Mouse (Mus musculus) G1E (cell line): Measurements from ENCODE around the gene Ptpru. TPM values are rescaled to one million over a fixed set of nuclear protein-coding genes. Genes with fewer than 3 reads are reported as not detected.

Experiments
- ATAC-seq: 2 replicates; pipeline ENCODE4 v1.8.0; 2016; ENCODE audit warnings: mild to moderate bottlenecking; ENCODE audit not compliant: insufficient number of reproducible peaks, poor library complexity, low FRiP score, severe bottlenecking; ENCODE audit errors: extremely low read depth
- DNase-seq: peaks from one replicate; pipeline ENCODE4 v3.0.0; 2012; ENCODE audit warnings: low spot score
- H3K27me3 ChIP-seq: 2 replicates; pipeline ENCODE4 v1.6.1; 2012; ENCODE audit warnings: mild to moderate bottlenecking, low read length, inconsistent platforms; ENCODE audit not compliant: insufficient read depth
- H3K36me3 ChIP-seq: replicated peaks from 2 replicates; pipeline ENCODE3; 2012; ENCODE audit warnings: mild to moderate bottlenecking, inconsistent platforms
- H3K4me1 ChIP-seq: 2 replicates; pipeline ENCODE4 v1.6.1; 2012; ENCODE audit warnings: low read depth, low read length, inconsistent platforms, mixed read lengths; ENCODE audit not compliant: insufficient read depth
- H3K4me3 ChIP-seq: 2 replicates; pipeline ENCODE4 v1.5.1; 2012; ENCODE audit warnings: low read depth, mild to moderate bottlenecking, inconsistent platforms, low read length, moderate library complexity, mixed read lengths
- H3K9me3 ChIP-seq: replicated peaks from 2 replicates; pipeline ENCODE4 v1.6.1; 2012; ENCODE audit warnings: inconsistent platforms
- CTCF ChIP-seq: IDR thresholded peaks from 2 replicates; pipeline ENCODE4 v1.5.1; 2012; ENCODE audit warnings: low read depth, low read length, inconsistent platforms, mixed read lengths
- GATA1 ChIP-seq: IDR thresholded peaks from 2 replicates; pipeline ENCODE4 v1.6.1; 2012; ENCODE audit warnings: borderline replicate concordance, low read length, inconsistent platforms, mixed read lengths
- GATA2 ChIP-seq: IDR thresholded peaks from 2 replicates; pipeline ENCODE4 v1.6.1; 2012; ENCODE audit warnings: low read depth, low read length, inconsistent platforms, borderline replicate concordance
- POLR2AphosphoS5 ChIP-seq: IDR thresholded peaks from 2 replicates; pipeline ENCODE4 v1.6.1; 2012; ENCODE audit warnings: low read depth, low read length, inconsistent platforms; ENCODE audit not compliant: insufficient replicate concordance
- TAL1 ChIP-seq: conservative IDR thresholded peaks from 2 replicates; pipeline ENCODE4 v1.6.1; 2012; ENCODE audit warnings: low read depth, low read length, inconsistent platforms, mixed read lengths
- polyA plus RNA-seq: library from polyadenylated mRNA; stranded (reverse); fragments of >175 nt; gene quantifications from 2 replicates; pipeline ENCODE4 v1.2.3, GENCODE M21; 2012
- total RNA-seq, 2 experiments: library from RNA; stranded (forward) in 1 of 2; stranded (reverse) in 1 of 2; fragments of 200-1000 nt in 1 of 2; fragments of >200 nt in 1 of 2; fragmentation: Nextera tagmentation in 1 of 2; gene quantifications; 2 replicates each; pipeline ENCODE4 v1.2.3; 2014 to 2017

The Ptpru gene
- total RNA-seq (2014; fragmentation: Nextera tagmentation) (41.8 and 44.4 TPM in 2 replicates), total RNA-seq (2017) (5.5 and 7.3 TPM in 2 replicates), polyA plus RNA-seq (53.1 and 54.0 TPM in 2 replicates)

DNA sequence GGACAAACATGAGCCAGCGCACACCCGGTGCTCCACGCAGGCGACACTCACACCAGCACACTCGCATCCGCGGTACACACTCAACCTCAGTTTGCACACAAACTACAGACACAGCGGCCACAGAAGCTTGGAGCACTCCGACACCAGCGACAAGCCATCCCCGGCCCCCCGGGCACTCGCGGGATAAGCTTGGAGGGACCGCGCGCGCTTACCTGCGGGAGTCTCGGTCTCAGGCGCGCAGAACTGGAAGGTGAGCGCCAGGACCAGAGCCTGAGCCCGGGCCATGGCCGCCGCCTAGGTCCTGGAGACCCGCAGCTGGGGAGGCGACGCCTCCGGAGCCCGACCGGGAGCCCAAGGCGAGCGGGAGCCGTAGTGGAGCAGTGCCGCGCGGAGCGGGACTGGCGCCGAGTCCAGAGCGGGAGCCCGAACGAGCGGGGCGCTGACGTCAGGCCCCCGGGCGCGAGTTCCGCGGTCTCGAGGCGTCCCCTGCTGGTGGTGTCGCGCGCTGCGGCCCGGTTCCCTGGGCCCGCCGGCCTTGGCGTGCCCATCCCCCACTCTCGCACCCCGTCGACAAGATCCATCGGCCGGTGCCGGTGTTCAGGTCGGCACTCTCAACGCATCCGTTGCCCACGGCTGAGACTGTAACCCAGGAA, at the start of gene Ptpru:
Ptpru (minus strand) TSS at position 417 of the 653 bp plus-strand sequence.
- Histone ChIP-seq H3K4me1 (peaks cover 56% of the 10 kb centered on the region), H3K36me3 (peaks cover 4% of the 10 kb centered on the region), H3K27me3 (peaks cover 20% of the 10 kb centered on the region)

DNA sequence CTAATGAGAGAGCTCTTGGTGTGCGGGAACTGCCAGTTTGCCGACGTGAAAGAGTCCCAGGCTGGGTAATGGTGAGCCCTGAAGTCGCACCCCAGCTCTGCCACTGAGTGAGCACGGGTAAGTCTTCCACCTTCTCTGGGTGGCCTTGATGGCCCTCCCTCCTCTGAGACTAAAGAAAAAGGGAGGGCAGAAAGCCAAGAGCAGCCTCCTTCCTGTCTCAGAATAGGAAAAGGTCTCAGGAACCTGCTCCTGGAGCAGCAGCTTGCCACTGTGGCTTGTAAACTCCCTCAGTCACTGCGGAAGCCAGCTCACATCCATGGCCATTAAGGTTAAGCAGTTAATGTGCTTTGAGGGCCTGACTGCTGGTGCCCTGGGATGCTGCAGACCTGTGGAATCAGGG, 47.3 kb upstream of the Ptpru start:
- TF ChIP-seq CTCF = no peak
- no peak for DNase-seq
- Histone ChIP-seq H3K9me3 (no peaks in the 10 kb centered on the region), H3K36me3 (peaks cover 81% of the 10 kb centered on the region), H3K4me1 (peaks cover 39% of the 10 kb centered on the region), H3K4me3 (no peak overlapping the region), H3K27me3 (no peaks in the 10 kb centered on the region)
- no peak for ATAC-seq

More for the DNA sequence above, at the start of gene Ptpru:
- TF ChIP-seq GATA2 = no peak
- peak; percentile 95 for TF ChIP-seq CTCF
- ATAC-seq = no peak
- H3K4me3 ChIP-seq = peak within 1 kb of the TSS; percentile 95
- H3K9me3 ChIP-seq = no peaks in the 10 kb centered on the region
- DNase-seq = peak; percentile 94

DNA sequence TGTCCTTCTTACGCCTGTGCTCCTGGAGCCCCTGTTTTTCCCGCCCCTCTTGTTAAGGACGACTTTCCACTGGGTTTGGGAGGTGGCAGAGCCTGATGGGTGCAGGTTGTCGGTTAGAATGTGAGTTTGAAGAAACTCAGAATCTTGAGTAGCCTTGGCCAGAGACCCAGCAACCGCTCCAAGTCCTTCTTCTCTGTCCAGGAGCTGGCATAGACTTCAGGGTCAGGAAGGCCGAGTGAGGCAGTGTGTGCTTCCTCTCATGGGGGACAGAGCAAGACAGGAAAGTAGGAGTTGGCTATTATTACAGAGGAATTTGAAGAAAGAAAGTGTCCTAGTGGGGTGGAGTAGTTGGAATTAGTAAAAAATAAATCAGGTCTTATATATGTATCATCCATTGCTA, 45.5 kb upstream of the Ptpru start:
- H3K4me3 ChIP-seq = no peak overlapping the region
- H3K9me3 ChIP-seq = no peaks in the 10 kb centered on the region
- H3K36me3 ChIP-seq = peaks cover 75% of the 10 kb centered on the region
- ATAC-seq = no peak
- DNase-seq = no peak
- H3K27me3 ChIP-seq = no peaks in the 10 kb centered on the region
- peaks cover 39% of the 10 kb centered on the region for H3K4me1 ChIP-seq
- TF ChIP-seq POLR2AphosphoS5 = no peak
- TF ChIP-seq GATA2 = no peak
- no peak for TF ChIP-seq GATA1
- no peak for TF ChIP-seq CTCF
- TF ChIP-seq TAL1 = no peak

DNA sequence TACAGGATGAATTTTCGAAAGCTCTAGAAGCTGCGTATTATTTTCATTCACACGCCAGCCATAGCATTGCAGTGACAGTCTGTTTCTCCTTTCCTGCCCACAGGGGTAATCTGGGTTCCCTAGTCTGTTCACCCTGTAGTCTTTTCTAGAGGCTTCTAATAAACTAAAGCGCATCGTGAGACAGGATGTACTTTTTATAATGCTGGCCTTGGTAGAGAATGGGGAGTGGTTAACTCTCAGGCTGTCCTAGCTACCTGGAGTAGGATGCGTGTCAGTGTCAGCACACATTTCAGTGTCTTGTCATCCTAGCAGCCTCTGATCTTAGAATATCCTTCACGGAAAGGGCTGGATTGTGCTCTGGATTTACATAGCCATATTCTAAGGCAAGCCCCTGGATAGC, 43.2 kb upstream of the Ptpru start:
- H3K4me1 ChIP-seq = peaks cover 45% of the 10 kb centered on the region
- H3K9me3 ChIP-seq = no peaks in the 10 kb centered on the region
- TF ChIP-seq TAL1 = no peak
- no peak for TF ChIP-seq POLR2AphosphoS5
- TF ChIP-seq GATA2 = no peak
- no peak for TF ChIP-seq GATA1
- no peak for TF ChIP-seq CTCF
- H3K36me3 ChIP-seq = peaks cover 68% of the 10 kb centered on the region
- ATAC-seq (no peak), DNase-seq (no peak)
- H3K4me3 ChIP-seq = no peak overlapping the region
- H3K27me3 ChIP-seq = no peaks in the 10 kb centered on the region

DNA sequence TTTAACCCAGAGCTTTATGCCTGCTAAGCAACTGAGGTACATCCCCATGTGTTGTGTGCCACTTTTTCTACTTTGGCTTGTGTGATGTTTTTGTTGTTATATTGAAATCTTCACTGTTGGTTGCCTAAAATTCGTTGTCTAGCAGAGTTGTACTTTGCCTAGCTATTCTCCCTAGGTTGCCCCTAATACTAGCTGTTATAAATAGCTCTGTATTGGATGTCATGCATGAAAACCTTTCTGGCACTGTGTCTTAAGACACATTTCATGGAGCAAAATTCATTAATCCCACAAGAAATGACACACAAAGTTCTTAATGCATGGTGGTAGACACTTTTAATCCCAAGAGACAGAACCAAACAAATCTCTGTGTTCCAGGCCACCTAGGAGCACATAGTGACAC, 41.6 kb upstream of the Ptpru start:
- ATAC-seq (no peak), DNase-seq (no peak)
- TF ChIP-seq GATA2 (no peak), CTCF (no peak), TAL1 (no peak), GATA1 (no peak), POLR2AphosphoS5 (no peak)
- no peak overlapping the region for H3K4me3 ChIP-seq
- no peaks in the 10 kb centered on the region for H3K9me3 ChIP-seq
- no peaks in the 10 kb centered on the region for H3K27me3 ChIP-seq
- peaks cover 56% of the 10 kb centered on the region for H3K4me1 ChIP-seq
- peaks cover 55% of the 10 kb centered on the region for H3K36me3 ChIP-seq

DNA sequence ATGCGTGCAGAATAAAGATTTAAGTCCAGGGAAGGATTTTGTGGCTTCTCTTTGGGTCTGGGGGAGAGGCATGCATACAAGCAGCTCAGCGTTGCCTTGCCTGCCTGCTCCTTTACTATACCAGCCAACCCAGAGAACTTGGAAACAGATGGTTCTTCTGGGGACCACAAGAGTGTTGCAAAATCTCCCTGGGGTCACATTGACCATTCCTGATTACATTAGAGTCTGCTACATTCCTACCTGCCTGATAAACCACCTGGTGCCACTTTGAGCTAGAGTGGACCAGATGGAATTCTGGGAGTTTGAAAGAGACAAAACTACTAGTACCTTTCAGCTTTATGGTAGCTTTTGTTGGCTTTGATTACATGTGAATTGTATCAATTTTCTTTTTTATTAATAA, 38.7 kb upstream of the Ptpru start:
- no peaks in the 10 kb centered on the region for H3K27me3 ChIP-seq
- no peak for ATAC-seq
- H3K4me1 ChIP-seq = peaks cover 46% of the 10 kb centered on the region
- peaks cover 34% of the 10 kb centered on the region for H3K36me3 ChIP-seq
- no peaks in the 10 kb centered on the region for H3K9me3 ChIP-seq
- TF ChIP-seq GATA2 = no peak
- TF ChIP-seq POLR2AphosphoS5 = no peak
- TF ChIP-seq CTCF = no peak
- no peak for TF ChIP-seq TAL1
- no peak for TF ChIP-seq GATA1
- no peak for DNase-seq
- H3K4me3 ChIP-seq = no peak overlapping the region

DNA sequence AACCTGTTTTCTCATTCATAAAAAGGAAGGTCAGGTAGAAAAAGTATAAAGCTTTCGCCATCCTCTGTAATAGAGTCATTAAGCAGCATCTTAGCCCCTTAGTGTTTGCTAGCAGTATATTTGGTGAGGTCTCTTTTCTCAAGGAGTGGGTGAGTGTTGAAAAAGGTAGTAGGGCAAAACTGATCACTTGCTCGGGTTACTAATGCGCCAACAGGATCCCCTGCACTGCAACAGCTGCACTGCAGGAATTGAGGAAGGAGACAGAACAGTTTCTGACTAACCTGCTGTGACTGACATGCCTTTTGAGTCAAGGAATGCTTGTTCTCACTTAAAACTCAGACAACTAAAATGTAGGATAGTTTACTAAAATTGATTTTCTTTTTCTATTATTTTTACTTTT, 37.2 kb upstream of the Ptpru start:
- peaks cover 43% of the 10 kb centered on the region for H3K4me1 ChIP-seq

More for the DNA sequence above, 37.2 kb upstream of the Ptpru start:
- peak overlapping the region; percentile 88 for H3K4me3 ChIP-seq
- ATAC-seq = no peak
- no peaks in the 10 kb centered on the region for H3K27me3 ChIP-seq
- peaks cover 42% of the 10 kb centered on the region for H3K36me3 ChIP-seq
- TF ChIP-seq CTCF = no peak
- TF ChIP-seq GATA2 = no peak
- no peak for TF ChIP-seq POLR2AphosphoS5
- no peak for TF ChIP-seq GATA1
- TF ChIP-seq TAL1 = no peak
- DNase-seq = peak; percentile 26
- H3K9me3 ChIP-seq = no peaks in the 10 kb centered on the region
